Mouse (Mus musculus) adipocyte (in vitro differentiated cells): ENCODE measurements at regions not wholly inside any gene's neighbourhood (a gene's known extent, or its start where the extent isn't known, plus 50 kb on each side); places are given as distances from the start of the nearest gene placed in this dataset.

ENCODE experiments used
- DNase-seq: peaks from one replicate; pipeline ENCODE4 v3.0.0-alpha.2; 2016; ENCODE audit warnings: low spot score

GRCm38 (mm10) chr6:61125431-61125830 is 54.7 kb upstream of the Ccser1 start:
- DNase-seq = no peak

GRCm38 (mm10) chr6:61127238-61127637 is 52.9 kb upstream of the Ccser1 start:
- no peak for DNase-seq

GRCm38 (mm10) chr6:61128211-61128610 is 51.9 kb upstream of the Ccser1 start:
- no peak for DNase-seq
